9 mouse cellular contexts compared by ENCODE assay signal in genomic region chr4:110087570-110088247, GRCm38 (mm10).
A peak's percentile ranks its signal among the peaks of the same experiment; 100 is the strongest.
DNase-seq lines count a peak whose midpoint lies in the region; ATAC-seq and TF ChIP-seq lines count a peak whose summit lies in the region.
"Had no signal": no experiment of that assay in that cellular context is flagged by ENCODE, and none has a peak within 500 bp of the region (broad histone marks: within the 10 kb centered on the region; RNA-seq: fewer than 3 reads in every experiment).

No protein-coding gene starts in this region.

- no peak for TF ChIP-seq CTCF in forebrain, postnatal 0 days (IDR thresholded peaks at IDR 0.05; ENCODE audit: low read depth)
- no peak for TF ChIP-seq CTCF in left cerebral cortex, adult 2 months (IDR thresholded peaks at IDR 0.05)

- no peaks in the 10 kb centered on the region for H3K36me3 ChIP-seq in hindbrain, embryonic 11.5 days (ENCODE audit: control insufficient read depth, insufficient read depth, low read length)
- H3K36me3 ChIP-seq in hindbrain, embryonic 12.5 days = no peaks in the 10 kb centered on the region
- H3K36me3 ChIP-seq in forebrain, postnatal 0 days (ENCODE audit: insufficient read depth) = no peaks in the 10 kb centered on the region
- no peaks in the 10 kb centered on the region for H3K36me3 ChIP-seq in midbrain, embryonic 13.5 days
- H3K36me3 ChIP-seq: liver, embryonic 15.5 days had no signal

- WGBS in hindbrain, embryonic 11.5 days = 35% methylated on average over 9 of the region's 9 CpGs
- WGBS in hindbrain, embryonic 12.5 days = 34% methylated on average over 9 of the region's 9 CpGs
- WGBS in forebrain, postnatal 0 days = 24% methylated on average over 9 of the region's 9 CpGs
- WGBS in midbrain, embryonic 13.5 days = 31% methylated on average over 9 of the region's 9 CpGs

- no peaks in the 10 kb centered on the region for H3K9me3 ChIP-seq in hindbrain, embryonic 11.5 days (ENCODE audit: control insufficient read depth, low read length)
- no peaks in the 10 kb centered on the region for H3K9me3 ChIP-seq in hindbrain, embryonic 12.5 days (replicated peaks)
- H3K9me3 ChIP-seq in forebrain, postnatal 0 days (ENCODE audit: low read length) = no peaks in the 10 kb centered on the region
- no peaks in the 10 kb centered on the region for H3K9me3 ChIP-seq in midbrain, embryonic 13.5 days
- H3K9me3 ChIP-seq: liver, embryonic 15.5 days had no signal

- intact Hi-C loops in left cerebral cortex, adult 2 months (cut with DNase I) = no loop called here

- H3K27me3 ChIP-seq in hindbrain, embryonic 11.5 days (ENCODE audit: control insufficient read depth, insufficient read depth, low read length) = no peaks in the 10 kb centered on the region
- no peaks in the 10 kb centered on the region for H3K27me3 ChIP-seq in hindbrain, embryonic 12.5 days
- no peaks in the 10 kb centered on the region for H3K27me3 ChIP-seq in forebrain, postnatal 0 days (ENCODE audit: insufficient read depth, low read length)
- no peaks in the 10 kb centered on the region for H3K27me3 ChIP-seq in midbrain, embryonic 13.5 days
- H3K27me3 ChIP-seq: liver, embryonic 15.5 days had no signal

- no peak overlapping the region for H3K27ac ChIP-seq in hindbrain, embryonic 11.5 days (ENCODE audit: low read depth, low read length)
- H3K27ac ChIP-seq in hindbrain, embryonic 12.5 days = no peak overlapping the region
- H3K27ac ChIP-seq in forebrain, postnatal 0 days (ENCODE audit: low read depth, low read length) = no peak overlapping the region
- H3K27ac ChIP-seq in midbrain, embryonic 13.5 days = no peak overlapping the region
- no peak overlapping the region for H3K27ac ChIP-seq in left cerebral cortex, adult 2 months
- H3K27ac ChIP-seq: liver, embryonic 15.5 days had no signal

- no peak overlapping the region for H3K4me3 ChIP-seq in hindbrain, embryonic 11.5 days (ENCODE audit: low read depth, low read length)
- no peak overlapping the region for H3K4me3 ChIP-seq in hindbrain, embryonic 12.5 days
- H3K4me3 ChIP-seq in forebrain, postnatal 0 days (ENCODE audit: low read depth, low read length) = no peak overlapping the region
- no peak overlapping the region for H3K4me3 ChIP-seq in midbrain, embryonic 13.5 days (replicated peaks)
- no peak overlapping the region for H3K4me3 ChIP-seq in left cerebral cortex, adult 2 months
- H3K4me3 ChIP-seq: liver, embryonic 15.5 days had no signal

- ATAC-seq in hindbrain, embryonic 11.5 days (ENCODE audit: low FRiP score) = 0 out of 2 replicates have a peak, but pooled peaks have one; percentile 43
- ATAC-seq in hindbrain, embryonic 12.5 days (ENCODE audit: low FRiP score) = no peak
- no peak for ATAC-seq in forebrain, postnatal 0 days
- ATAC-seq in midbrain, embryonic 13.5 days = peak; percentile 62; the same call in 1 of the 2 replicates

- no peak overlapping the region for H3K4me2 ChIP-seq in hindbrain, embryonic 11.5 days (replicated peaks; ENCODE audit: low read depth, low read length)
- no peak overlapping the region for H3K4me2 ChIP-seq in hindbrain, embryonic 12.5 days (replicated peaks)
- no peak overlapping the region for H3K4me2 ChIP-seq in forebrain, postnatal 0 days (ENCODE audit: low read depth)
- no peak overlapping the region for H3K4me2 ChIP-seq in midbrain, embryonic 13.5 days (replicated peaks)
- H3K4me2 ChIP-seq: liver, embryonic 15.5 days had no signal

- no peak overlapping the region for H3K9ac ChIP-seq in hindbrain, embryonic 11.5 days (ENCODE audit: low read depth, low read length)
- no peak overlapping the region for H3K9ac ChIP-seq in hindbrain, embryonic 12.5 days
- H3K9ac ChIP-seq in forebrain, postnatal 0 days = no peak overlapping the region
- H3K9ac ChIP-seq in midbrain, embryonic 13.5 days (replicated peaks) = no peak overlapping the region
- H3K9ac ChIP-seq: liver, embryonic 15.5 days had no signal

- DNase-seq in hindbrain, embryonic 11.5 days (ENCODE audit: low spot score) = peak; percentile 79
- DNase-seq in R1 (ENCODE audit: low read depth, low spot score) = peak; percentile 72
- peak; percentile 20 for DNase-seq in forebrain, postnatal 0 days
- peak; percentile 74 for DNase-seq in kidney, postnatal 14 days
- DNase-seq in B cell, adult 2 months = no peak
- DNase-seq in left cerebral cortex, adult 2 months (ENCODE audit: extremely low spot score in 1 of 2, low spot score in 2 of 2) = no peak

- no peaks in the 10 kb centered on the region for H3K4me1 ChIP-seq in hindbrain, embryonic 11.5 days (replicated peaks; ENCODE audit: control insufficient read depth, insufficient read depth, low read length)
- H3K4me1 ChIP-seq in hindbrain, embryonic 12.5 days = no peaks in the 10 kb centered on the region
- no peaks in the 10 kb centered on the region for H3K4me1 ChIP-seq in forebrain, postnatal 0 days (ENCODE audit: insufficient read depth)
- H3K4me1 ChIP-seq in midbrain, embryonic 13.5 days (replicated peaks) = no peaks in the 10 kb centered on the region
- H3K4me1 ChIP-seq: liver, embryonic 15.5 days had no signal

Comparison
In these comparisons a context has a peak if more than half of its experiments do, and no peak if none do; other contexts are left out.
1. ATAC-seq: peak in hindbrain, embryonic 11.5 days (single experiment) and midbrain, embryonic 13.5 days (single experiment); none in hindbrain, embryonic 12.5 days (single experiment) and forebrain, postnatal 0 days (single experiment).
2. DNase-seq: peak in hindbrain, embryonic 11.5 days (single experiment), R1 (single experiment), forebrain, postnatal 0 days (single experiment) and kidney, postnatal 14 days (single experiment); none in B cell, adult 2 months (0 of 2) and left cerebral cortex, adult 2 months (0 of 2).